Mouse (Mus musculus): ENCODE results near the gene Hal. TPM values are rescaled to one million over a fixed set of nuclear protein-coding genes. Genes with fewer than 3 reads are reported as not detected.

The Hal gene
- polyA plus RNA-seq, 1 experiment from 2014 or later = not detected

DNA sequence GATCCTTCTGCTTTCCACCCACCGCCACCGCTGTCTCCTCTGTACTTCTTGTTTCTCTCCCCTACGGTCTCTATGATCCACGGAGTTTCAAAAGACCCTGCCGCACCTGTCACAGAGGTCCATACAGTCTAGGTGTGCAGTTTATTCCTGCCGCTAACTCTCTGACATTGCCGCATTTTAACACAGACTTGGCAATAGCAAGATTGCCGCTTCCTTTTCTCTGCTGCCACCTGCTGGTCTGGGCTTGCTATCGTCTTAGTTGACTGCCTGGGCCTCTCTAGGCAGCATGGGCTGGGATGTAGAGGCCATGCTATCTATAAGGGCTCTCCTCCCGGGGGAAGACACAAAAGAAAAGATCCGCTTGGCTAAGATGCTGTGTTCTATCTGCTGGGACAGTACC is 17.2 kb upstream of the Hal start:
- ATAC-seq (ENCODE audit: insufficient number of reproducible peaks, low FRiP score) = no peak

DNA sequence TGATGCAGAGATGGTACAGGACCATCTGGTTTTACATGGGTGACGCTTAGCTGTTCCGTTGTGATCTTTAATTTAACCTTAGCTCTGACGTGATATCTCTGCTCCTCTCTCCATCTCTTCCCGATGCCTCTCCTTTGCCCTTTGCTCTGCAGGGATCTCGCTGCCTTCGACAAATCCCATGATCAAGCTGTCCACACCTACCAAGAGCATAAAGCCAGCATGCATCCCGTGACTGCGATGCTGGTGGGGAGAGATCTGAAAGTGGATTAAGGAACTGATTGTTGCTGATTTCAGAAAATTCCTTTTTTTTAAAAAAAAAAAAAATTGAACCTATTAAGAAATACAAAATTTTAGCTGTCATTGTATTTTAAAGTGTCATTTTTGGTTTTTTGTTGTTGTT is 4.1 kb upstream of the Hal start:
- H3K4me2 ChIP-seq = no peak overlapping the region
- WGBS = 76% methylated on average over 8 of the region's 8 CpGs
- H3K9ac ChIP-seq = no peak overlapping the region
- ATAC-seq (ENCODE audit: insufficient number of reproducible peaks, low FRiP score) = no peak
- no peak overlapping the region for H3K4me3 ChIP-seq
- H3K27me3 ChIP-seq (replicated peaks) = no peaks in the 10 kb centered on the region
- no peaks in the 10 kb centered on the region for H3K4me1 ChIP-seq (replicated peaks)
- H3K27ac ChIP-seq (ENCODE audit: poor library complexity, severe bottlenecking) = no peak overlapping the region
- no peaks in the 10 kb centered on the region for H3K9me3 ChIP-seq (replicated peaks)
- peaks cover 61% of the 10 kb centered on the region for H3K36me3 ChIP-seq

More for the DNA sequence above, 17.2 kb upstream of the Hal start:
- Histone ChIP-seq H3K36me3 (peaks cover 89% of the 10 kb centered on the region), H3K9me3 (replicated peaks) (no peaks in the 10 kb centered on the region; the same call in 1 of the 2 replicates), H3K27ac (ENCODE audit: poor library complexity, severe bottlenecking) (no peak overlapping the region), H3K4me1 (replicated peaks) (no peaks in the 10 kb centered on the region), H3K4me3 (no peak overlapping the region), H3K4me2 (no peak overlapping the region), H3K9ac (no peak overlapping the region), H3K27me3 (replicated peaks) (no peaks in the 10 kb centered on the region)
- whole genome bisulfite sequencing = 56% methylated on average over 11 of the region's 11 CpGs

DNA sequence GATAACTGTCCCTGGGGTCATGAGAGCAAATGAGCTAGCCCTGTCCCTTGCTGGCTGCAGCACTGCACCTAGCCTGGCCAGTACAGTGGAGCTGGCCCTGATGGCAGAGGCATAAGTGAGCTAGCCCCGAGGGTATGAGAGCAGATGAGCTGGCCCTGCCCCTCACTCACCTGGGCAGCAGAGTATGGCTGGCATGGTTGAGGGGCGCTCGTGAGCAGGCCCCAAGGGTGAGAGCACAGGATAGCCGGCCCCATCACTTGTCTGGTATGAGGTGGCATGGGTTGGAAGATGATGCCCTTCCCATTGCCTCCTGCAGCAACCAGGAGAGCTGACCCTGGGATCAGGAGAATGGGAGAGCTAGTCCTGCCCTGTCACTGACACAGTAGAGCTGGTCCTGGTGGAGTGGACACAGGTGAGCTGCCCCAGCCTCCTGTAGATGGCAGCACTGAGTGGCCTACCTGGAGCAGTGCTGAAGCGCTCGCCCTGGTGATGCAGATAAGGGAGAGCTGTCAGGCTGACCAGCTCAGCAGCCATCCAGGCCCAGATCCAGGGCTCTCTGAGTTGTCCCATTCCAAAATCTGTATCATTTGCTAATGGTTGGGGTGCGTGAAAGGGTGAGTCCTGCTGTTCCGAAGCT is 3.4 kb upstream of the Hal start:
- H3K27me3 ChIP-seq (replicated peaks) = no peaks in the 10 kb centered on the region
- no peak overlapping the region for H3K4me3 ChIP-seq
- H3K9me3 ChIP-seq (replicated peaks) = no peaks in the 10 kb centered on the region
- 75% methylated on average over 8 of the region's 8 CpGs for WGBS
- peak; percentile 68 for ATAC-seq (ENCODE audit: insufficient number of reproducible peaks, low FRiP score)
- no peak overlapping the region for H3K4me2 ChIP-seq
- peaks cover 55% of the 10 kb centered on the region for H3K36me3 ChIP-seq
- H3K27ac ChIP-seq (ENCODE audit: poor library complexity, severe bottlenecking) = no peak overlapping the region
- no peaks in the 10 kb centered on the region for H3K4me1 ChIP-seq (replicated peaks)
- H3K9ac ChIP-seq = no peak overlapping the region

DNA sequence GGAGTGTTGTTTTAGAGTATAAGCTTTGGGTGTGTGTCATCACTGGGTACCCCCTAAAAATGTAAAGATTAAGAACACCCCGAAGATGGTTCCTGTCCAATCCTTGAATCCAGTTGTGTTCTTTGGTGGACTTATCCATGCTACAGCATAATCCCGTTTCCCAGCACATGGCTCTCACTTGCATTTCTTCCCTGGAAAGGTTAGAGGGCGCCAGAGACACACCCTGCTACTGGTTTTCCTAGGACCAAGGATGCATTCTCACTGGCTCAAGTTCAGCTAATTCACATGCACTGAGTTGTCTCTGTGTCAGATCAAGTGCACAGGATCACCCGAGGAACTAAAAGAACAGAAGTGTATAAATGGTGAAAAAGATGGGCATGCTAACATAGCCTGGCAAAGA is 1.9 kb upstream of the Hal start:
- 20% methylated on average over 4 of the region's 4 CpGs for WGBS
- Histone ChIP-seq H3K9ac (no peak overlapping the region), H3K27me3 (replicated peaks) (no peaks in the 10 kb centered on the region), H3K4me3 (no peak overlapping the region), H3K9me3 (replicated peaks) (no peaks in the 10 kb centered on the region), H3K4me2 (no peak overlapping the region), H3K36me3 (peaks cover 40% of the 10 kb centered on the region), H3K4me1 (replicated peaks) (no peaks in the 10 kb centered on the region), H3K27ac (ENCODE audit: poor library complexity, severe bottlenecking) (no peak overlapping the region)
- ATAC-seq (ENCODE audit: insufficient number of reproducible peaks, low FRiP score) = no peak

DNA sequence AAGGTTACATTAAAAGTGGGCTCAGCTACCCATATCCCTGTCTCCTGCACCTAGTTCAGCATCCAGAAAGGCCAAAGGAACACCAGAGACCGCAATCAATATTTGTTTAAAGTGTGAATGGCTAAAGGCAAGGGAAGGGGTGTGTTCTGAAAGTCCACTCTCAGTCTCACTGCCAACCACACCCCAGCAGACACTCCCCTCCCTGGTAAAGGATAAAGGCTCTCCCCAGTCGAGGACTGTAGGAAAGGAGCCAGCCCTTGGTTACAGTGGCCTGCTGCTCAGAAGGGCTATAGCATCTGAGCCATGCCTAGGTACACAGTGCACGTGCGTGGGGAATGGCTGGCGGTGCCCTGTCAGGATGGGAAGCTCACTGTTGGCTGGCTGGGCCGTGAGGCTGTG is 259 bp downstream of the Hal start:
- 76% methylated on average over 6 of the region's 6 CpGs for WGBS
- ATAC-seq (ENCODE audit: insufficient number of reproducible peaks, low FRiP score) = no peak

DNA sequence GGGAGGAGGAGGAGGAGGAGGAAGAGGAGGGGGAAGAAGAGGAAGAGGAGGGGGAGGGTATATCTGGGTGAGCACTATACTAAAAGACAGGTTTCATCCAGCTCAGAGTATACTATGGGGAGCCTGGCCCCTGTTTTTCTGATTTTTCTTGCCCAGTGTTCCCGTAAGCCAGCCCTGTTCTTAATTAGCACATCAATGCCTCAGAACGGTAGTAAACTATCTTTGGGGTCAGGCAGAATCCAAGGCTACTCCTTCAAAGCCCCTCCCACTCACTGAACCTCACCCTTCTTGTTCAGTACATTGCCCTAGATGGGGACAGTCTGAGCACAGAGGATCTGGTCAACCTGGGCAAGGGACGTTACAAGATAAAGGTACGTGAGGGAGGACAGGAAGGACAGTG is 1.9 kb downstream of the Hal start:
- Histone ChIP-seq H3K9ac (no peak overlapping the region), H3K4me2 (no peak overlapping the region), H3K27ac (ENCODE audit: poor library complexity, severe bottlenecking) (no peak overlapping the region), H3K36me3 (peaks cover 7% of the 10 kb centered on the region), H3K4me1 (replicated peaks) (no peaks in the 10 kb centered on the region), H3K9me3 (replicated peaks) (no peaks in the 10 kb centered on the region), H3K4me3 (no peak overlapping the region), H3K27me3 (replicated peaks) (no peaks in the 10 kb centered on the region)
- ATAC-seq (ENCODE audit: insufficient number of reproducible peaks, low FRiP score) = no peak
- 53% methylated on average over 4 of the region's 4 CpGs for WGBS

More for the DNA sequence above, 259 bp downstream of the Hal start:
- no peak overlapping the region for H3K4me2 ChIP-seq
- H3K27ac ChIP-seq (ENCODE audit: poor library complexity, severe bottlenecking) = no peak overlapping the region
- H3K4me1 ChIP-seq (replicated peaks) = no peaks in the 10 kb centered on the region
- no peaks in the 10 kb centered on the region for H3K27me3 ChIP-seq (replicated peaks)
- no peak overlapping the region for H3K9ac ChIP-seq
- H3K4me3 ChIP-seq = no peak overlapping the region
- H3K9me3 ChIP-seq (replicated peaks) = no peaks in the 10 kb centered on the region
- H3K36me3 ChIP-seq = peaks cover 20% of the 10 kb centered on the region

DNA sequence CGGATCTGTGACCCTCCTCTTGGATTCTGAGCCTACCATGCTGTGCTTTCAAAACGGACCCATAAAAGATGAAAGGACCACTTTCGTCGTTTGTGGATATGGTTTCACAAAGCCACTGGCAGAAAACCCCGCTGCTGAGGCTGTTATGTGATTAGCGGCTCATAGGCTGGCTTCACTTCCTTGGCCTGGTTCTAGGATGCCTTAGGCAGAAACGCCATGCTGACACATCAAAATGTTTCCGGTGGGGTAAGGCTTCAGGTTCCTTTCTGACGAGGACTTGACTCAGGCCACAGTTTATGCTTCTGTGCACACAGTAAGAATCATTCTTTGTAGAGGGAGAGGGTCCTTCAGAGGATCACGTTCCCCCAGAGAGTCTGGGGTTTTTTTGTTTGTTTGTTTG is 12.3 kb downstream of the Hal start:
- Histone ChIP-seq H3K27me3 (replicated peaks) (no peaks in the 10 kb centered on the region), H3K9ac (no peak overlapping the region), H3K4me2 (no peak overlapping the region), H3K4me3 (no peak overlapping the region), H3K36me3 (no peaks in the 10 kb centered on the region), H3K27ac (ENCODE audit: poor library complexity, severe bottlenecking) (no peak overlapping the region), H3K4me1 (replicated peaks) (no peaks in the 10 kb centered on the region; the same call in 1 of the 2 replicates), H3K9me3 (replicated peaks) (no peaks in the 10 kb centered on the region)
- no peak for ATAC-seq (ENCODE audit: insufficient number of reproducible peaks, low FRiP score)
- WGBS = 62% methylated on average over 10 of the region's 10 CpGs

DNA sequence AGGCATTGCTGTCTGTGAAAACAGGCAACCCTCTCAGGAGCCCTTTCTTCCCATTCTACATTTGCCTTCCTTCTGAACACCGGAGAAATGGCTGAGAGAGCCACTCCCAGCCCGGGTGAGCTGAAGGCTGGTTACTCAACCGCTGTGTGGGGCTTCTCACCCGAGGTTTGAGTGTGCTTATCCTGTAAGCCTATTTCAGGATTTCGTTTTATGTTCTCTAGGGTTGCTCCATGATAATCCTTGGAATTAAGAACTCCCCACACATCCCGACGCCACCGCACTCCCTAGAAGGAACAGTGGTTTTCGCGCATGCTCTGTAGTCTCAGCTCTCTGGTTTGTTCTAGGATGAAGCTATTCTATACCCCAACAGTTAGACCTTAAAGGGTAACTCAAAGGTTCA is 12.8 kb downstream of the Hal start:
- Histone ChIP-seq H3K9ac (no peak overlapping the region), H3K9me3 (replicated peaks) (no peaks in the 10 kb centered on the region), H3K36me3 (no peaks in the 10 kb centered on the region), H3K27ac (ENCODE audit: poor library complexity, severe bottlenecking) (no peak overlapping the region), H3K4me3 (no peak overlapping the region), H3K27me3 (replicated peaks) (no peaks in the 10 kb centered on the region), H3K4me2 (no peak overlapping the region), H3K4me1 (replicated peaks) (no peaks in the 10 kb centered on the region; the same call in 1 of the 2 replicates)
- 71% methylated on average over 10 of the region's 10 CpGs for WGBS
- no peak for ATAC-seq (ENCODE audit: insufficient number of reproducible peaks, low FRiP score)

DNA sequence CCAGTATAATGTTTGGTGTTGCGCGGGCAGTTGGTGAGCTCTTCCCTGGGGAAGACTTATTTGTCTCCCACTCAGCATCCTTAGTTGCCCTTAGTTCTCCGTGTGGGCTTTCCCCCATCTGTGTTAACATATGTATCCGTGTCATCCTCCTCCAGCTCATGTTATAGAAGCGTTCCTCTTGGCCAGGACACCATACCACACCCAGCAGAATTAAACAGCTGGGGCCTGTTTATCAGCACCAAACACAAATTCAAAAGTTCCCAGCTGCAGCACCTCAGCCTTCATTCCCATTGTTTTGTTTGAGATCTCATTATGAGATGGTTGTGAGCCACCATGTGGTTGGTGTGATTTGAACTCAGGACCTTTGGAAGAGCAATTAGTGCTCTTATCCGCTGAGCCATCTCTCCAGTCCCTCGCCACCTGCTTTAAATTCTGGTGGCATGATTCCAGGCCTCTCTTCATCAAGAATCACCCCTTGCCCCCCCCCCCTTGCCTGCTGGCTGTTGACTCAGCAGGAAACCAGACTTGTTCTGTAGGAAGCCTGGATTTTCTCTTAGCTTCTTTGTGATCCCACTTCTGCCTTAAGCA is 19.9 kb downstream of the Hal start:
- no peak overlapping the region for H3K27ac ChIP-seq (ENCODE audit: poor library complexity, severe bottlenecking)
- H3K9ac ChIP-seq = no peak overlapping the region
- no peaks in the 10 kb centered on the region for H3K9me3 ChIP-seq (replicated peaks)
- no peaks in the 10 kb centered on the region for H3K36me3 ChIP-seq
- no peak overlapping the region for H3K4me3 ChIP-seq
- no peak overlapping the region for H3K4me2 ChIP-seq
- ATAC-seq (ENCODE audit: insufficient number of reproducible peaks, low FRiP score) = no peak
- 76% methylated on average over 7 of the region's 7 CpGs for WGBS
- H3K4me1 ChIP-seq (replicated peaks) = no peaks in the 10 kb centered on the region
- no peaks in the 10 kb centered on the region for H3K27me3 ChIP-seq (replicated peaks)

DNA sequence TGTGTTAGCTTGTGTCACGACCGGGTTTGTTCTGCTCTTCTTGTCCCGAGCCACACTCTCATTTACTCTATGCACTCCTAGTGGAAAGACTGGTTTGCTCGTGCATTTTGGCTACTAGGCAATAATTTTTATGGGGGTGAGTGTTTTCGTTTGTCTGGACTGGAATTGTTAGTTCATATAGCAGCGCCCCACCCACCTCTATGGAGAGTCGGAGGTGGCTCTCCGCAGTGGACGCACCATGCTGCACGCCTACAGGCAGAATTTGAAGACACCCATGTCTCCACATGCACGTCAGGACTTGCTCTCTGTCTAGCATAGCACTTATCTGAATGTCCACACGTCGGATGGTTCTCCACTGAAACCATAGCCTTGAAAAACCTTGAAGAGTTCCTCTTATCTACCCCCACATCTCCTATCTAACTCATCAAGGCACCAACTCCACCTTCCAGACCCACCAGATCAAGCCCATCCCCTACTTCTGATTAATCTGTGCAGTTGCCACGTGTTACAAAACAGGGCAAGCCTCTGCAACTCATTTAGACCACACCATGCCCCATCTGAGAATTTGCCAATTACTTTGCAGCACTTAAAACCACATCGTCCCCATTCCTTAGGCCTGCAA is 21.1 kb downstream of the Hal start:
- no peak overlapping the region for H3K9ac ChIP-seq
- H3K9me3 ChIP-seq (replicated peaks) = no peaks in the 10 kb centered on the region
- H3K4me3 ChIP-seq = no peak overlapping the region
- H3K27me3 ChIP-seq (replicated peaks) = no peaks in the 10 kb centered on the region
- 80% methylated on average over 15 of the region's 15 CpGs for WGBS
- H3K36me3 ChIP-seq = no peaks in the 10 kb centered on the region
- ATAC-seq (ENCODE audit: insufficient number of reproducible peaks, low FRiP score) = no peak
- H3K27ac ChIP-seq (ENCODE audit: poor library complexity, severe bottlenecking) = no peak overlapping the region
- no peak overlapping the region for H3K4me2 ChIP-seq
- no peaks in the 10 kb centered on the region for H3K4me1 ChIP-seq (replicated peaks)

DNA sequence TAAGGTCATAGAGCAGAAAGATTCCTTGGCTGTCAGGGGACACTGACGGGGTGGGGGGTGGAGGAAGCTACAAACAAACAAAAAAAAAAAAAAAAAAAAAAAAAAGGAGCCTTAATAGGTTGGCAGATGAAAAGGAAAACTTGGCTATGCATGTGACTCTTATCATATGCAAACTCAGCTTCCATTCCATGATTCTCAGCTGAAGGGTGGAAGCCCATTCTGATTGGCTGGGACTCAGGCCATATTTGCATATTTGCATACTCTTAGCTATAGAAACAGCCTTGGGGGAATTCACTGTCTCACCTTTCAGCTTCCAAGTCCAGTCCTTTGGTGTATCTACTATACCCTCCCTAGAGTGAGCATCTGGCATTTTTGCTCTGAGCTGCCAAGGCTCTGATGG is 26.9 kb downstream of the Hal start:
- Histone ChIP-seq H3K9me3 (replicated peaks) (no peaks in the 10 kb centered on the region), H3K36me3 (no peaks in the 10 kb centered on the region), H3K27me3 (replicated peaks) (no peaks in the 10 kb centered on the region), H3K4me3 (no peak overlapping the region), H3K9ac (no peak overlapping the region), H3K27ac (ENCODE audit: poor library complexity, severe bottlenecking) (no peak overlapping the region), H3K4me2 (no peak overlapping the region), H3K4me1 (replicated peaks) (no peaks in the 10 kb centered on the region)
- no peak for ATAC-seq (ENCODE audit: insufficient number of reproducible peaks, low FRiP score)
- 34% methylated on average over 1 of the region's 1 CpGs for WGBS

All from heart, embryonic 12.5 days (tissue).